Mouse (Mus musculus): ENCODE data around the gene Hsd17b13. TPM values are rescaled to one million over a fixed set of nuclear protein-coding genes. Genes with fewer than 3 reads are reported as not detected.

Hsd17b13 gene
- polyA plus RNA-seq, 1 experiment: not detected

DNA sequence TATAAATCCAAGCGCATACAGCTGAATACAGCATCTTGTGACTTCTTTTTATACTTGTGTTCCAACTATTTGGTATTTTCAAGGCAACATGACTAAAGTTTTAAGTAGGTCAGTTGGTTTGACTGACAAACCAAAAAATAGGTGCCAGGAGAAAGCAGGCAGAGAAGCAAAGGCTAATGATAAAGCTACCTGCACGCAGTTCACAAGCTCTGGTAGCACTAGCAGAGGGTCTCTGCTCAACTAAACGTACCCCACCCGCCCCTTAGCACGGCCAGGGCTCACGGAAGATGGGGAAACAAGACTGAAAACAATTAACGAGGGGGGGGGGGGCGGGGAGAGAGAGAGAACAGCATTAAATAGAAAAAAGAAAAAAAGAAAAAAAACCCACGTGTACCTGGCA lies 67.1 kb downstream of the Hsd17b13 start:
- WGBS: 15% methylated on average over 8 of the region's 9 CpGs
- Histone ChIP-seq H3K4me1 (ENCODE audit: control insufficient read depth, insufficient read depth, low read length) (no peaks in the 10 kb centered on the region), H3K4me3 (ENCODE audit: insufficient read depth, low read depth, low read length) (peak overlapping the region; percentile 27; the same call in 1 of the 2 replicates), H3K27ac (ENCODE audit: insufficient read depth, low read depth, low read length) (no peak overlapping the region)
- no peak for TF ChIP-seq CTCF (IDR thresholded peaks at IDR 0.05; ENCODE audit: insufficient read depth, low read depth, low read length)
- no peak for TF ChIP-seq POLR2A (IDR thresholded peaks at IDR 0.05; ENCODE audit: insufficient read depth, low read depth, low read length)

DNA sequence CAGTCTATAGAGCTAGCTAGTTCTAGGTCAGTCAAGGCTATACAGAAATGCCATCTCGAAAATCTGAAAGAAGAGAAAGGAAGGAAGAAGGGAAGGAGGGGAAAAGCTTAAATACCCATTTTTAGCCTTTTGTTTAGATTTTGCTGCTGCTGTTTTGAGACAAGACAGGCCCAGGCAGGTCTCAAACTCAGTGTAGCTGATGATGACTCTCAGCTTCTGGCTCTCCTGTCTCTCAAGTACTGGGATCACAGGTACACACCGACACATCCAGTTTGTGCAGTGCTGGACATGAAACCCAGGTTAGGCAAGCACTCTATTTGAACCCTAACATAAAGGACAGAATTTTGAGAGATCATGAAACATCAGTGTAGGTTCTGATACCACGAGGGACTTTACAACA lies 67.7 kb downstream of the Hsd17b13 start:
- H3K4me1 ChIP-seq (ENCODE audit: control insufficient read depth, insufficient read depth, low read length): no peaks in the 10 kb centered on the region
- H3K27ac ChIP-seq (ENCODE audit: insufficient read depth, low read depth, low read length): no peak overlapping the region
- TF ChIP-seq POLR2A (IDR thresholded peaks at IDR 0.05; ENCODE audit: insufficient read depth, low read depth, low read length) (no peak), CTCF (IDR thresholded peaks at IDR 0.05; ENCODE audit: insufficient read depth, low read depth, low read length) (no peak)

DNA sequence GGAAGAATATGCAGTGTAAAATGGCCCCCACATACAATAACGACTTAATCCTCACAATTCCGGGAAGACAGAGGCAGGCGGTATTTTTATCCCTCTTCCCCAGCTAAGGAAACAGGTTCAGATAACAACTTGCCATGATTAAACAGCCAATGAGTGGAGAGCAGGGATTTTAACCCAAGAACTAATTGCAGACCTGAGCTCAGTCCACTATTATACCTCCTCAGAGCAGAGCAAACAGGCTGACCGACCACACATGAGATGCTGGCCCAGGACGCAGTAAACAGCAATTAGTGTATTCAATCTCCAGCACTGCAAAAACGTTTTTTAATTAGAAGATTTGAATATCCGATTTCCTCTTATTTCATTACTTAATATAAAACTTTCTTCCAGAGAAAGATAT lies 68.4 kb downstream of the Hsd17b13 start:
- no peaks in the 10 kb centered on the region for H3K4me1 ChIP-seq (ENCODE audit: control insufficient read depth, insufficient read depth, low read length)
- 24% methylated on average over 7 of the region's 7 CpGs for whole genome bisulfite sequencing
- TF ChIP-seq CTCF (IDR thresholded peaks at IDR 0.05; ENCODE audit: insufficient read depth, low read depth, low read length) (no peak), POLR2A (IDR thresholded peaks at IDR 0.05; ENCODE audit: insufficient read depth, low read depth, low read length) (no peak)
- no peak overlapping the region for H3K27ac ChIP-seq (ENCODE audit: insufficient read depth, low read depth, low read length)
- no peak overlapping the region for H3K4me3 ChIP-seq (ENCODE audit: insufficient read depth, low read depth, low read length)

More for the DNA sequence above, 67.7 kb downstream of the Hsd17b13 start:
- 40% methylated on average over 3 of the region's 3 CpGs for WGBS
- H3K4me3 ChIP-seq (ENCODE audit: insufficient read depth, low read depth, low read length): no peak overlapping the region

GRCm38 (mm10) chr5:103907844-103908243 lies 69.4 kb downstream of the Hsd17b13 start:
- TF ChIP-seq POLR2A (IDR thresholded peaks at IDR 0.05; ENCODE audit: insufficient read depth, low read depth, low read length) (no peak), CTCF (IDR thresholded peaks at IDR 0.05; ENCODE audit: insufficient read depth, low read depth, low read length) (no peak)
- no peak overlapping the region for H3K4me3 ChIP-seq (ENCODE audit: insufficient read depth, low read depth, low read length)
- 91% methylated on average over 4 of the region's 4 CpGs for WGBS
- no peak overlapping the region for H3K27ac ChIP-seq (ENCODE audit: insufficient read depth, low read depth, low read length)
- H3K4me1 ChIP-seq (ENCODE audit: control insufficient read depth, insufficient read depth, low read length): peaks cover 1% of the 10 kb centered on the region; the same call in 1 of the 2 replicates

DNA sequence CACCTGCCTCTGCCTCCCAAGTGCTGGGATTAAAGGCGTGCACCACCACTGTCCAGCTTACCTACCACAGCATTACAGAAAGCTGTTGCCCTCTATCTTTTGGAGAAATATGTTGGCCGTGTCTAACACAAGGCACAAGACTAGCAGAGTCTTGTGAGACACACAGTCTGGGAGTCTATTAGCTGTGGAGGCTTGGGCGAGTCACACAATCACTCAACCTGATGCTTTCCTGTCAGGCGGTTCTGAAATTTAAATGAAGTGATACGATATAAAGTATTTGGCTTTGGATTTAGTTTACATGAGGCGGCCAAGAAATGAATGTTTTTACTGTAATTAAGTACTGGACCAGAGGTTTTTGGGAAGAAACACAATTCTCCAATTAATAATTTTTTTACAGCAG lies 71.0 kb downstream of the Hsd17b13 start:
- TF ChIP-seq POLR2A (IDR thresholded peaks at IDR 0.05; ENCODE audit: insufficient read depth, low read depth, low read length) (no peak), CTCF (IDR thresholded peaks at IDR 0.05; ENCODE audit: insufficient read depth, low read depth, low read length) (no peak)
- H3K4me3 ChIP-seq (ENCODE audit: insufficient read depth, low read depth, low read length): no peak overlapping the region
- no peak overlapping the region for H3K27ac ChIP-seq (ENCODE audit: insufficient read depth, low read depth, low read length)
- peaks cover 8% of the 10 kb centered on the region for H3K4me1 ChIP-seq (ENCODE audit: control insufficient read depth, insufficient read depth, low read length)
- 94% methylated on average over 6 of the region's 6 CpGs for whole genome bisulfite sequencing

Other genes with a start within 250 kb of the Hsd17b13 start
- gene Klhl8, start 66.2 kb downstream of the Hsd17b13 start, polyA plus RNA-seq (2012; ENCODE audit: insufficient read depth, insufficient read length, low replicate concordance, missing spikeins): not detected in 2 replicates
- not detected in 2 replicates for gene Hsd17b11, start 44.5 kb upstream of the Hsd17b13 start, polyA plus RNA-seq (2012; ENCODE audit: insufficient read depth, insufficient read length, low replicate concordance, missing spikeins)
- gene Nudt9, start 68.9 kb upstream of the Hsd17b13 start, polyA plus RNA-seq (2012; ENCODE audit: insufficient read depth, insufficient read length, low replicate concordance, missing spikeins): not detected in 2 replicates
- not detected in 2 replicates for gene Gm17660, start 100.2 kb upstream of the Hsd17b13 start, polyA plus RNA-seq (2012; ENCODE audit: insufficient read depth, insufficient read length, low replicate concordance, missing spikeins)
- gene Sparcl1, start 136.3 kb upstream of the Hsd17b13 start, polyA plus RNA-seq (2012; ENCODE audit: insufficient read depth, insufficient read length, low replicate concordance, missing spikeins): 627 and 723 TPM in 2 replicates
- gene Dspp, start 193.3 kb upstream of the Hsd17b13 start, polyA plus RNA-seq (2012; ENCODE audit: insufficient read depth, insufficient read length, low replicate concordance, missing spikeins): not detected in 2 replicates
- gene Dmp1, start 225.2 kb upstream of the Hsd17b13 start, polyA plus RNA-seq (2012; ENCODE audit: insufficient read depth, insufficient read length, low replicate concordance, missing spikeins): not detected in 2 replicates